Comparison of ENCODE assay signal across 26 mouse cellular contexts in the genomic region with DNA sequence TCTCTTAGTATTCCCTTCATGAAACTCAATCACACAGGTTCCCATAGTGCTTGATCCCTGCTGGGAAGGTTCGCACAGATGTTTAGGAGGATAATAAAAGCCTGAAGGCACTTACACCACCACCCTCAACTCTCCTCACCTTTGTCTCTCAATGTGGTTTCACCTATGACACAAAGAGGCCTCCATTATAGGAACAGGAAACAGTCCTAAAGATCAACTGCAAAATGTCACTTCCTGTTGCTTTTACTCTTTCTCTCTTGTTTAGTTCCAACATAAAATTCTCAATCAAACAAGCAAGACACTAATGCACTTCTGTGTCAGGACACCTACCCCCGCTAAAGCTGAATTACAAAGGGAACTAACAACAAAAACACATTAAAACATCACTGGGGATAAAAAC.
"Had no signal": no experiment of that assay in that cellular context is flagged by ENCODE, and none has a peak within 500 bp of the region (broad histone marks: within the 10 kb centered on the region; RNA-seq: fewer than 3 reads in every experiment).

No protein-coding gene starts in this region.

- H3K9ac ChIP-seq: heart, embryonic 12.5 days; hindbrain, embryonic 12.5 days; hindbrain, embryonic 14.5 days; limb, embryonic 13.5 days; limb, embryonic 15.5 days; liver, embryonic 12.5 days; liver, embryonic 14.5 days had no signal

- H3K27me3 ChIP-seq: heart, embryonic 12.5 days; hindbrain, embryonic 12.5 days; limb, embryonic 13.5 days; limb, embryonic 15.5 days; liver, embryonic 12.5 days had no signal

- H3K4me1 ChIP-seq: hindbrain, embryonic 10.5 days; hindbrain, embryonic 12.5 days; limb, embryonic 13.5 days; limb, embryonic 15.5 days; liver, embryonic 12.5 days had no signal

- ATAC-seq: hindbrain, embryonic 16.5 days; intestine, embryonic 16.5 days; liver, embryonic 12.5 days had no signal

- H3K36me3 ChIP-seq: heart, embryonic 10.5 days; heart, embryonic 12.5 days; hindbrain, embryonic 10.5 days; hindbrain, embryonic 12.5 days; limb, embryonic 13.5 days; limb, embryonic 15.5 days; liver, embryonic 12.5 days had no signal

- DNase-seq: gastrocnemius, adult 2 months; gastrocnemius, postnatal 10 days; gastrocnemius, postnatal 25 days; heart, adult 18-20 months; heart, postnatal 10 days; heart, postnatal 4 days; kidney, adult 11 months; kidney, adult 2 months; kidney, adult 9 months; kidney, postnatal 10 days; kidney, postnatal 25 days; kidney, postnatal 4 days; layer of hippocampus, postnatal 36 days; left cerebral cortex, postnatal 4 days had no signal

- H3K4me2 ChIP-seq: heart, embryonic 12.5 days; hindbrain, embryonic 12.5 days; hindbrain, embryonic 14.5 days; limb, embryonic 13.5 days; limb, embryonic 15.5 days; liver, embryonic 12.5 days had no signal

- H3K27ac ChIP-seq: gastrocnemius, adult 2 months; heart, embryonic 10.5 days; hindbrain, embryonic 10.5 days; hindbrain, embryonic 12.5 days; hindbrain, embryonic 14.5 days; layer of hippocampus, adult 2 months; limb, embryonic 13.5 days; limb, embryonic 15.5 days; liver, embryonic 12.5 days; liver, embryonic 14.5 days had no signal

- H3K4me3 ChIP-seq: gastrocnemius, adult 2 months; heart, embryonic 10.5 days; heart, embryonic 12.5 days; hindbrain, embryonic 10.5 days; hindbrain, embryonic 12.5 days; layer of hippocampus, adult 2 months; limb, embryonic 13.5 days; limb, embryonic 15.5 days; liver, embryonic 12.5 days had no signal

- H3K9me3 ChIP-seq: heart, embryonic 10.5 days; heart, embryonic 12.5 days; hindbrain, embryonic 10.5 days; hindbrain, embryonic 12.5 days; limb, embryonic 13.5 days; limb, embryonic 15.5 days; liver, embryonic 12.5 days had no signal
